Mouse (Mus musculus) T-helper 2 cell (primary cell): ENCODE data around the gene Exosc9.

Experiments
- in situ Hi-C: fragments of 300-600 bp; cut with MboI, MseI; formaldehyde crosslinking; loops from one replicate; pipeline ENCODE4 v1.15.1; 2025; ENCODE audit warnings: high pct_unique_total_duplicates

The Exosc9 gene

DNA sequence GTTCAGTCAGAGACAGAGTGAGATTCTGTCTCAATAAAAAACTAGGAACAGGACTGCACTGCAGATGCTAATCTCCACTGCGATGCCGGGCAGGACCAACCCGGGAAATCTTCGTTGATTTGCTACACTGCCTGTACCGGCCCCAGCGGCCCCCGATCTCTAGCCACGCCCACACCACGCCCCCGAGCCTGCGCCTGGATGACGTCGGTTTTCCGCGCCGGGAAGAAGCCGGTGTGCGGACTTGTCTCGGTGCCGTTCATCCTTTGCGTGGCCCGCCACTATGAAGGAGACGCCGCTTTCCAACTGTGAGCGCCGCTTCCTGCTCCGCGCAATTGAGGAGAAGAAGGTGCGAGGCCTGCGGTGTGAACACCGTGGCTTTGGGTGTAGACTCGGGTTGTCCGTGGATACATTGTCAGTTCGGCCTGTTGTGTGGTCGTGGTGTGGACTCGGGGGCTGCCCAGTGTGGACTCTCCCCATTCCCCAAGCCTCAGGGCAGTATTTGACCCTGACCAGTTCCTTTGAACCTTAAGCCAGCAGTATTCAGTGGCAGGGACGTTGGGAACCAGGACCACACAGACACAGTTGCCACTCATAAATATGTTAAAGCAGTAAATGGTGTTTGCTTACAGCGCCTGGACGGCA, at the start of gene Exosc9:
Exosc9 (plus strand) TSS at position 201 of the 642 bp plus-strand sequence.
- in situ Hi-C loops, result no loop called here

DNA sequence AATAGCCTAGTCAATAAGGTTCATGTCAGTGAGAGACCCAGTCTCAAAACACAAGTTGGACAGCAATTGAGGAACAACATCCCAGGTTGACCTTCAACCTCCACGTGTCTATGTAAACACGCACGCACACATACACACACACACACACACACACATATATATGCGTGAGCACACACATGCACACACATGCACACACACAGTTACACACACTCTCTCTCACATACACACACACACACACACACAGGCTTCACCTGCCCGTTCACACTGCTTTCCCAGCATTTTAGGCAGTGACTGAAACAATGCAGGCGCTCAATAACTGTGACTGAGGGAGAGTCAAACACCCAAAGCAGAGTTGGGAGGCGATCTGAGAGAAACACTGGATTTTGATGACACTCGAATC, 47.1 kb upstream of the Exosc9 start:
- in situ Hi-C loops, result no loop called here

DNA sequence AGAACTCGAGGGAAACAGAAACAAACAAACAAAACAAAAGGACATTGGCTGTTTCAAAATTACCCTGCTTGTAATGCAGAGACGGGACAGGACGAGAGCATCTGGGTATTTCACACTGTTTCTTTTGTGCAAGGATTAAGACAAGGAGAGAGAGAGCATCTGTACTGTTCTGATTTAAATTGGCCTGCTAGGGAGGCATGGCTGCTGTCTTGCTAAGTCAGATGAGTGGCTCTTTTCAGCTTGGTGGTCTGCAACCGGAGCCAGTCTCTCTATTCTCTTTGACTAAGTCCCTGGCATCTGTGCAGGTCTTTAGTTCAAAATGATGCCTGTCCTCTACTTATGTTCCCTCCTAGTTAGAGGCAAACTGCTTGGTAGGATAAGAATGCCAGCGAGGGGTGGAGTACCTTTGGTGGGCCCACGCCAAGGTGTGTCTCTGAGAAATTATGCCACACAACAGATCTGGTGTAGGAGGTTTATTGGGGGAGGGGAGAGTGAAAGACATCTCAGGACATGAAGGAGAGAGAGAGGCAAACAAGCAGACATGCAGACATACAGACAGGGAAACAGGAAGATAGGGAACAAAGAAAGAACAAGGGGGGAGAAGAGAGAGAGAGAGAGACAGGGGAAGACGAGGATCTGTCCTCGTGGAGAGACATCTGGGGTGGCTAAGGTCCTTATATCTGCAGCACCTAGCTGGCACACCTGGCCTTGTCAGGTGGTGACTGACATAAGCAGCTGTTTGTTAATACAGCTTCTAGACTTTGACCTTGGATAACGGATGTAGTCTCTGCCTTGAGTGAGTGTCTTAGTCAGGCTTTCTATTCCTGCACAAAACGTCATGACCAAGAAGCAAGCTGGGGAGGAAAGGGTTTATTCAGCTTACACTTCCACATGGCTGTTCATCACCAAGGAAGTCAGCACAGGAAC, 46.3 kb upstream of the Exosc9 start:
- in situ Hi-C loops, result no loop called here

DNA sequence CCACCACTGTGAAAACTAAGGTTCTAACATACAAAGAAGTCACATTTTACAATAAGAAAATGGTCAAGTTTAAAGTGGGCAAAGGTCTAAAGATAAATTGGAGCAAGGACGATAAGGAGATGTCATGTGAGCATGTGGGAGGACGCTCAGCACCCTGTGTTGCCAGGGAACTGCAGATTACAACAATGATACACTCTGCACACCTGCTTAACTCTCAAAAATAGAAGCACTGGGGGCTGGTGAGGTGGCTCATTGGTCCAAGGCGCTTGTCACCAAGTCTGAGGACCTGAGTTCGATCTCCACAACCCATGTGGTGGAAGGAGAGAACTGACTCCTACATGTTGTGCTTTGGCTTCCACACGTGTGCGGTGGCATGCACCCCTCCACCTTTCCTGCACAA, 40.9 kb upstream of the Exosc9 start:
- in situ Hi-C loops, result no loop called here

DNA sequence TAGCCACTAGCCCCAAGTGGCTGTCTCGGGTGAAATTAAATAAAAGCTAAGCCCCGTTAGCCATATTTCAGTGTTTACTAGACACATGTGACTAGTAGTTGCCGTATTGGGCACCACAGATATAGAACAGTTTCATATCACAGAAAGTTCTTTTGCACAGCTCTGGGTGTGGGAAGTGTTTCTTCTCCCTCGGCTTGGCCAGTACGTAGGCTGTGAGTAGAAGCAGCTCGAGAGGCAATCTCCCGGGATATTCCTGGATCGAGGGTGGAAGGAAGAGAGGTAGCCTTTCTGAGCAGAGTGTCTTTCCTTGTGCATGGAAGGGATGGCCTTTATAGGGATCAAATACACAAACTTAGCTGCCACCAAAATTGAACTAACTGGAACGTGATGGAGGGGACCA, 36.2 kb upstream of the Exosc9 start:
- in situ Hi-C loops, result no loop called here

DNA sequence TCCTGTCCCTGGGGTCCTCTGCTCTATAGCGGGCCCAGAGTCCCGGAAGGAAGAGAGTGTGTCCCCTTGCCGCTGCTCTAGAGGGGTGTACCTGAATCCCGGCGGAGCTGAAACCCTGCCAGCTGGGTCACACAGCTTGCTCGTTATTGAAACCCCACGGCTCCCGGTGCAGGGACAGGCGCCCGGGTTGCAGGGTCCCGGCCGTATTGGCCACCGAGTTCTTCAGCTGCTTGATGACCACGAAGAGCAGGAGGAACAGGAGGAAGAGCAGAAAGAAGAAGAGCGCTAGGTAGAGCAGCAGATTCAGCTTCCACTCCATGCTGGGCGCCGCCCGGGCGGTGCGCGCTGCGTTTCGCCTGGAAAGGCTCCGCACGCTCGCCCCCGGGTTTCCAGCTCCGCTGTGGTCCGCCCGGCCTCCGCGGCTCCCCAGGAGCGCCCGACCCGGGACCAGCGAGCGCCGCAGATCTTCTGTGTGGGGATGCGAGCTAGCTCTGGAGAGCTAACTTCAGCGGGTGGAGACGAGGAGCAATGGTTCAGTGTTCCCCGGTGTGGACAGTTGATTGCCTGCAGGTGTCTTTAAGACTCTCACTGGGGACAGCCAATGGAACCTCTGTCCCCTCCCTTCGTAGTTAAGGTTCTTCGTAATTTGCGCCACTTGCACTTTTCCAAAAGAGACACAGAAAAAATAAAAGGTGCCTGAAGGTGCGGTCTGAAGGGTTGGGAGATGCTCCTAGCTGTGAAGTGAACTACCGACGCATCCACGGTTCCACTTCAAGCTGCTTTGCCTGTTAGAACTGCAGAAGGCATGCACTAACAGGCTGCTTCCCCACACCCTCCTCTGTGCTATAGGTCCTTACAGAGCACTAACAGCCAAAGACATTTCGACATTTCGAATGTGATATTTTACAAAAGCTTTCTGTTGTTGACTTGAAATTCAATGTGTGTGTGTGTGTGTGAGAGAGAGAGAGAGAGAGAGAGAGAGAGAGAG, 31.0 kb upstream of the Exosc9 start, which contains the start of gene Gm11549:
Gm11549 (minus strand) TSS at position 741 of the 988 bp plus-strand sequence.
- in situ Hi-C loops, result no loop called here

DNA sequence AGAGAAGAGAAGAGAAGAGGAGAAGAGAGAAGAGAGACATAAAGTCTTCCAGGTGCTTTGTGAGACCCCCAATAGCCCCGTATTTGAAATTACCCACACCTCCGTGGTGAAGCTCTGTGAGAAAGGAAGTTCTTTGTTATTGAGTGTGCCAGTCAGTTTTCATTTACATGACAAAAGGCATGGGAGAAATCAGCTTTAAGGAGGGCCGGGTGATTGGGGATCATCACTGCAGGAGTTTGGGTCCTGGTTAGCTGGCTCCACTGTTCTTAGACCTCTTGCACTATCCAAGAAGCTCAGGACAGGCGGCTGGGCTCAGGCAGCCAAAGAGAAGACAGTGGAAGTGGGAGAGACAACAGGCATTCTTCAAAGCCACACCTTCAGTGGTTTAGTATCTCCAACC, 30.3 kb upstream of the Exosc9 start:
- in situ Hi-C loops, result no loop called here

DNA sequence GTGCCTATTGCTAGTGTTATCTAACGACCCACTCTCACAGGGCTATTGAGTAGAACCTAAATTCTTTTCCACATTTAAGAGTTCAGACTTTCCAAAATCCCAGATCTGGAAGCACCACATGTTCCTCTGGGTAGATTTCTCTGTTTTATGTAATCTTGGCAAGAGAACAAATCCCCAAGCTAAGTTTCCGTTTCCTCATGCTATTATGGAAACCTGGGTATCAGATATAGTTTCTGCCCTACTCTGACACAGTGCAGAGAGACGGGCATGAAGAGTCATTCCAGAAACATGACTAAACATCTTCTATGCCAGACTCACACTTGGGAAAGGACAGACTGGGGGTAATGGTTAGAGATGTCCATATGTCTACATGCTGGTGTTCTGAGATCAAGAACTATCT, 27.9 kb upstream of the Exosc9 start:
- in situ Hi-C loops, result no loop called here

DNA sequence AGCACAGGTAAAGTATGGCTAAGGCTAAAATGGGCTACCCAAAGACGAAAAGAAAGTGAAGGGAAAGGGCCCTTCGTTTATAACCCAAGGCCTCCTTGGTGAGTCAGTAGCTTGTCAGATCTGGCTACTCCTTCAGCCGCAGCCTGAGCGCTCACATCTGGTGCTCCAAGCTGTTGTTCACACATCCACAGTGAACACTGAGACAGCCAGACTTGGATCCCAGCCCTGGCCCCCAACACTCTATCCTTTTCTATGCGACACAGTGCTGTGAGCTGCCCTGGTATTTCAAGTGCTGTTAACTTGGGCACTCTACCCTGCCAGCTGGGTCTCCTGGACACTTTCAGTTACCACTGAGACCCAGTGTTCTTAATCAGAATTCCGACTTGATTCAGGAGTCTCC, 22.1 kb upstream of the Exosc9 start:
- in situ Hi-C loops, result no loop called here

DNA sequence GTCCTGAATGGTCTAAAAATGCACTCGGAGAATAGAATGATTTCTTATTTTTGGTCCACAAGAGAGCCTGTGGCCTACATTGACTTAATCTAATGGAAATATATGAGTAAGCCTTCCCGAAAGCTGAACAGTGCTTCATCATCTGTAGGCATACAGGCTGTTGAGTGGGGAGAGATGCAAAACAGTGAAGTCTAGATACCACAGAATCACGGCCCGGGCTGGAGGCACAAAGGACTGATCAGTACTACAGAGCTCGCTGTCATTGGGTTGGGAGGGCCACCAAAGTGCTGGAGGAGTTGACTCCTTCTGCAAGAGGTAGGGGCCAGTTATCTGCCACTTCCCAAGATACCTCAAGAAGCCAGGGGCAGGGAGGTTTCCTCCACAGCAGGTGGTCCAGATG, 21.6 kb upstream of the Exosc9 start:
- in situ Hi-C loops, result no loop called here

DNA sequence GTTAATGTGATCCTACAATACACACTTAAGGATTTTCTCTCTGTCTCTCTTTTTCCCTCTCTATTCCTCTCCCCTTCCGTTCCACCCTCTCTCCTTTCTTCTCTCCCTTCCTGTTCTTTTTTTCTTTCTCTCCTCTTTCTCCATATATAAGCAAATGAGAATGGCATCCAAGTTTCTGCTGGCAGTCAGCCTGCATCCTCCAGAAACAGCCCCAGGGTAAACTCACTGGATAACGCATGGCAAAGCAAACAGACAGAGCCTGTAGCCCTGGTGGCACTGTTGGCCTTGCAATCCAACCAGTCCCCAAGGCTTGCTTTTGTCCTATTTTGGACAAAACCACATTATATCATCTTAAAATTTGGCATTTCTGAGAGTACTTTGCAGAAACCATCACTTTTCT, 21.2 kb upstream of the Exosc9 start:
- in situ Hi-C loops, result no loop called here

DNA sequence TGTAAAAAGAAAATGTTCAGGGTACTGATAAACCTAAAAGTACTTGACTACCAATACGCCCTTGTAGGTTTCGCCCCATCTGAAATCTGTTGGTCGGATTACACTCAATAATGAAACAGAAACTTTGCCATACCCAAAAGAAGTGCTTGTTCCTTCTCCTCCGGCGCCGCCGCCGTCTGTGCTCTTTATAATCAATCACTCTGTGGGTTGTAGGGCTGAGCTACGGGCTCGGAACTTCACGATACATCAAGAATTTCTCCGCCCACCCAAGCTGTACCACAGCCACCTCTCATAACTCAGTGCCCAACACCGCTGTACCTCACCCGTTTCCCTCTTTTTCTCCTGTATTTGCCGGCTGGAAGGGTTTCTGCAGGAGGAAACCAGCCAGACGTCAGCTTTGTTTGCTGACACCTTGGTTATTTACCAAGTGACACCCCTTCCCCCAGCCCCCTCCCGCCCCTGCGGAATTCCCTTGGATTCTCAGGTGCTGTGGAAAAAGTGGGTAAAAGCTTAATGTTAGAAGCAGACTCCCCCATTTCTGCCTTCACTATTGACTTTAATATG, 20.3 kb upstream of the Exosc9 start:
- in situ Hi-C loops, result no loop called here

DNA sequence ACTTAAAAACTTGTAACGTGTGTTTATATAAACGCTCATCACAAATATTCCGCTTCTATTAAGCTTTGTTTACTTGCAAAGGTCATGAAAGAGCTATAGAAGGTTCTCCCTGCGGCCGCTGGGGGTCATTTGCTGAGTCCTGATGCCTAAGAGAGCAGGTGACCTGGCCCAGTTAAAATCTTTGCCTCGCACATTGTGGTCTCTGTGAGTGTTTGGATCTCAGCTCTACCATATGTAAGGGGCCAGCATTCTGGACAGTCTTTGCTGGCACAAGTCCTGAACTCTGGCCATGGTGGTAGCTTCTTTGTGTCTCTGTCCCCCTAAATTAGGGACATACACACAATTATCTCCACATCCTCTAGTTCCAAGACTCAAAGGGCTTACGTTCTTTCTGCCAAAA, 19.7 kb upstream of the Exosc9 start:
- in situ Hi-C loops, result no loop called here

DNA sequence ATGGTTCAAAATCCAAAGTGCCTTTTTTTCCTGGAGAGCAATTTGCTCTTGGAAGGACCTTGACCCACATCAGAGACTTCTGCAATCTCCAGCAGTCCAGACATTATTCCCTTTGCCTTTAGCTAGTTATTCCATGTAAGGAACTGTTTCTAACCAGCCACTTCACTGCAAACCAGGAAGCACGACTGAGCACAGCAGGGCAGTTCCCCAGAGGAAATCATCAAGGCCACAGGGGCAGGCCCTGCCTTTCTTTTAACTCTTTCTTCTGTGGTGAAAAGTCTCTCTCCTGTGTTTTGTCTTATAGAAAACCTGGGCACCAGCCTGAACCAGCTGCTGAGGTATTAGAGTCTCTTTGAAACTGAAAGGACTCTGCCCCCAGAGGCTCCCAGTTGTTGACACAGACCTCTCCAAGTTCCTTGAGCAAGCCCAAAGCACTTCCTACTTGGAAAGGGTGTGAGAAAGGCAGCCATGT, 19.2 kb upstream of the Exosc9 start:
- in situ Hi-C loops, result no loop called here

DNA sequence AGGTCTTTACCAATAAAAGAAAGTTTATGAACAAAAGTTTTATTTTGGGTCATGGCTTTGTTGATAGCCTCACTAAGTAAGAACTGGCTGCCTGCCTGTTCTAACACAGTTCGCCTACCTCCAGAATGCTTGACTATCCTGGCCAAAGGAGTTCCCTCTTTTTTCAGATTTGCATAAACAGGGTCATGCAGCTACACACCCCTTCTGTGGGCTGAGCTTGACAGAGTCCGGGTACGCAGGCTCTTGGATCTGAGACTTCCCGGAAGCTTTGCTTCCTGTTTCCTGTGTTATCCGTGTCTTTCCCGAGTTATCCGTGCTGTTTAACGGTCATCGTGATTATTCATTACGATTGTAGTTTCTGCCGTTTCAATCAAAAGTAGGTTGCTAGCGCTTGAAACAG, 16.4 kb upstream of the Exosc9 start:
- in situ Hi-C loops, result no loop called here

DNA sequence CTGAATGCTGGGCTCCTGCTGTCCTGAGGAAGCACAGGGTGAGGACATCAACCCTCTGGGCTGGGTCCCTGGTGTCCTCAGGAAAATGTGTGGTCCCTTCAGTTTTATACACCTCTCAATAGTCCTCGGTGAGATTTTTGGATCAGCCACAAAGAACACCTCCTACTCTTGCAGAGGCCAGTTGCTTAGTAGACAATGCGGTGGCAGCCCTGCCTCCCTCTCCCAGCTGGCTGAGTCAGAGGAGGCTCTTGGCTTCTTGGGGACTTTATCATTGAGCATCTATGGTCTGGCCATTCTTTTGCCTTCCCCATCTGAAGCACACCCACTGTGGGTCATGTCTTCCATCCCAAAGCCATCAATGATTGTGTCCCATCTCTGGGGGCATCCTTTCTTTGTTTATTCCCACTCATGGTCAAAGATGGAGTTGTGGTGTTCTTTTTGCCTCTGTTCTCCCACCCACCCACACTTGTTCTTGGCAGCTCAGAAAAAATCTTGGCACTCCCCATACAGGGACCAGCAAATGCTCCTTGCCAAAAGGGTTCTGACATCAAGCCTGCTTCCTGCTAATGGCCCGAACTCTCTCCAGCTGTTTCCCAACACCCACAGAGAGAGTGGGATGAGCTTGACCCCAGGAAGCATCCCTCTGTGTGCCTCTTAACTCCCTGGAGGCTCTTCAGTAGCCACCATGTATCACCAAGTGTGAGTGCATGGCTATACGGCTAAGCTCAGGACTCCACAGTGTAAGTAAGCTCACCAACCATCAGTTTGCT, 14.5 kb upstream of the Exosc9 start:
- in situ Hi-C loops, result no loop called here

DNA sequence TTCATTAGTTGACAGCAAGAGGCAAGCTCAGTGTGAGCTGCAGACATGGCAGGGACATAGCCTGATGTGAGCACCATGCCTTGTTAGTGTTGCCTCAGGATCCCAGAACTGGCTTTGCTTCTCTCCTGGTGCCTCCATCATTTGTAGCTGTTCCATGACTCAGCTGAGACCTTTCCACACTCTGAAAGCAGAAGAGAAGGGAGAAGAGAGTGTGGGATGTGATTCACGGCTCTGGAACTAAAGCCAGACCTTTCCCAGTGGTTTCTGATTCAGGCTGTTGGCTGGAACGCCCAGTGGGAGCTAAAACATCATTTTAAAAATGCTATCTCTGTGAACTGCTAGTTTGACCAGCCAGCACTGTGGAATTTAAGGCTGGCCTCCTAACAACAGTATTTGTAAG, 11.7 kb upstream of the Exosc9 start:
- in situ Hi-C loops, result no loop called here

DNA sequence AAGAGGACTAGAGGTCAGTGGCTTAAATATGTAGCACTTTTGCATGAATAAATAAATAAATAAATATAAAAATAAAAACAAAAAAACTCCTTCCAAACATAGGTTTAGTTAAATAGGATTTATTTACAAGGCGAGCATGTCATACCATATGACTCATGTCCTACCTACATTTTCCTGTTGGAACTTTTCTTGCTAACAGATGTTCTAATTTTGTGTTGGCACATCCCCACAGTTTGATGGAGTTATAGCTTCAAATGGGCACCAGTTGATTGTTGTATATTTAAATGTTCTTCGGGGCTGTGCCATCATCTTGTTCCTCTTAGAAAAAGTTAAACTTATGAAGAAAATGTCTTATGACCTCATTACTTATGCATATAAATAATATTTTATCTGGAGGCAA, 11.0 kb upstream of the Exosc9 start:
- in situ Hi-C loops, result no loop called here

DNA sequence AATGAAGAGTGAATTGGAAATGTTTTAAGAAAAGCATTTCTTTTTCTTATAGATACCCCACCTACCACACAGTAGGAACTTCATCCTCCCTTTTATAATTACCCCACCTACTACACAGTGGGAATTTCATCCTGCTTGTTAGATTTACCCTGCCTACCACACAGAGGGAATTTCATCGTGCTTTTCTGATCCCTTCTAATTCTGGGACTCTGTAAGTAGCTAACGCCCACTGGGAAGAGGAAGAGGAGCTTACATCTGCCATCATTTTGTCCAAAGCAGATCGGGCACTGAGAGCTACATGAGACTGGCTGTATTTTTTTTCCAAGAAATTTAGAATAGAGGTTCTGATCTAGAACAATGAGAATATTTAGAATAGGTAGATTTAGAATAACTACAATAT, 7.4 kb upstream of the Exosc9 start:
- in situ Hi-C loops, result no loop called here

DNA sequence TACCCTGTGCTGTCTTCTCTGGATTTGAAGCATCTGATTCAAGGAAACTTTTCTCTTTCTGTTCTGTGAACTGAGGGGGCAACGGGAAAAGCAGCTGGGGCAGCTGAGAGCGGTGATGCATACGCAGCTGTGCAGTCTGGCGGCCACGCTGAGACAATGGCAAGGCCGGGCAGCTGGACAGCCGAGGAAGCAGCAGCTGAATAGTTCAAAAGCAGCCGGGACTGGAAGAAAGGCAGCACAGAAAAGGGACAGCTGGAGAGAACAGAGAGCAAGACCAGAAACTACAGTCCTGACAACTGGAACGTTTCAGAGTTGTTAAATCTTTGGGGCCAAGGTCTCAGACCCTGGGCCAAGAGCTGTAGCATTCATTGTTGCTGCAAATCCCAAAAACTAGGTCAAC, 1.1 kb upstream of the Exosc9 start:
- in situ Hi-C loops, result no loop called here
